Mouse (Mus musculus) kidney, adult 18-20 months (tissue): Measurements from ENCODE around the gene Cenpx.
"Not testable (repeated sequence)": the region's sequence is repeated elsewhere in the genome, so short reads cannot be mapped to it uniquely, and the experiment has no call there.

ENCODE experiments used
- DNase-seq: peaks from one replicate; pipeline ENCODE4 v3.0.0; 2021

Cenpx gene

GRCm38 (mm10) chr11:120713580-120714518, at the start of gene Cenpx, which contains the start of gene Lrrc45:
TSS of gene Cenpx (minus strand) at chr11:120713738.
TSS of gene Lrrc45 (plus strand) at chr11:120713925.
- peak; percentile 96 for DNase-seq

DNA sequence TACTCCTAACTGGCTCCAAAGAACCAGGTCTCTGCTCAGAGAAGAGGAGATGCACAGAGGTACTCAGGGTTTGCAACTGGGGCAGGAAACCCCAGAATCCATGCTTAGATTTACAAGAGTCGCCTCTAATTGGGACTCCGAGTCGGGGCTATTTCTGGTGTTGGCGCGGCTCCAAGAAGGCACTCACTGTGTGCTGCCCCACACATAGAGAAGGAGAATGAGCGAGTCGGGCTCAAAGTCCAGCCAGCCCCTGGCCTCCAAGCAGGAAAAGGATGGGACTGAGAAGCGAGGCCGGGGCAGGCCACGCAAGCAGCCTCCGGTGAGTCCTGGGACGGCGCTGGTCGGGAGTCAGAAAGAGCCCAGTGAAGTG, 49.1 kb upstream of the Cenpx start, which contains the start of gene Hmga1b:
Gene Hmga1b (plus strand): TSS at position 123 of the 370 bp plus-strand sequence.
- DNase-seq = not testable (repeated sequence)

- no peak for DNase-seq
Measured at GRCm38 (mm10) chr11:120761811-120762671, 48.5 kb upstream of the Cenpx start.

DNA sequence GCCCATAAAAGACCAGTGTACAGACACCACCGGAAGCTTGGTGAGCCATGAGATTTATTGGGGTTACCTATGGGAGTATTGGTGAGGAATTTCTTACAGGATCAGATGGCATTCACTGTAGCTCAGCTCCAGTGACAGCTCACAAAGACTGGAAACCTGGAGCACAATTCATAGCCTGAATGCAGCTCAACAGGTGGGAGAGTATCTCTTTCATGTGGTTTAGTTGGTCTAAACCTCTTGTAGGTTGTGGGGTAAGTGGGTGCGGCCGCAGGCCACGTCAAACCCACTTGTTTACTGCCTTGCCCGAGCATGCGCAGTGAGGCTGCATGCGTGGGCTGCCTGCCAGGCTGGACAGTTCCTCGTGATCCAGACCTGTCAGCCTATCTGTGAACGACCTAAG, 46.7 kb upstream of the Cenpx start:
- DNase-seq = no peak

DNA sequence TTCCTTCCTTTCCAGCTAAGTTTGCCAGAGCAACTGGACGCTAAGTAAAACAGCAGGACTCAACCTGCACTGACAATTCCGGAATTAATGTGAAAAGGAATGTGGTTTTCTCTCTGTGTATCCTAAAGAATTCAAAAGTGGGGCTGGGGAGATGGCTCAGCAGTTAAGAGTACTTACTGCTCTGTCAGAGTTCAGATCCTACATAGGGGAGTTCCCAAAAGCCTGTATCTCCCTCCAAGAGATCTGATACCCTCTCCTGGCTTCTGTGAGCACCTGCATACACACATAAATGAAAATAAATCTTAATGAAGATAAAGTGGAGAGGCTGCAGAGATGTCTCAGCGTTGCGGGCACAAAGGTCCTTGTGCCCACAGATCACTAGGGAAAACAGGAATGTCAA, 38.1 kb upstream of the Cenpx start:
- no peak for DNase-seq

- DNase-seq = peak; percentile 47
Measured at GRCm38 (mm10) chr11:120749430-120749829, 35.9 kb upstream of the Cenpx start.

DNA sequence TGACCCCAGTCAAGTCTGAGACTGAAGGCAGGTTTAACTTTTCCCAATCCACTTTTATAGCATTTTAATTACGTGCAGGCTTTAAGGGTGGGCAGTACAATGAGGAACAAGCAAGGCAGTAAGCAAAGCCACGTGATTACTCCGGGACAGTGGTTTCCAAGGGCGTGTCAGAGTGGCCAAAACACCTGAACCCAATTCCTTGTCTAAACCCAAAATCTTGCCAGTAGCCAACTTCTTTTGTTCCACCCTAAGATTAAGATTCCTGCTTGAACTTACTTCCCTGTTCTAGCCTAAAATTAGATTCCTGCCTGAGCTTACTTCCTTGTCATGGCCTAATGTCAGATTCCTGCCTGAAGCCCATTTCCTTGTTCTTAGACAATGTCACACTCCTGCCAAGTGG, 34.4 kb upstream of the Cenpx start:
- DNase-seq = no peak

DNA sequence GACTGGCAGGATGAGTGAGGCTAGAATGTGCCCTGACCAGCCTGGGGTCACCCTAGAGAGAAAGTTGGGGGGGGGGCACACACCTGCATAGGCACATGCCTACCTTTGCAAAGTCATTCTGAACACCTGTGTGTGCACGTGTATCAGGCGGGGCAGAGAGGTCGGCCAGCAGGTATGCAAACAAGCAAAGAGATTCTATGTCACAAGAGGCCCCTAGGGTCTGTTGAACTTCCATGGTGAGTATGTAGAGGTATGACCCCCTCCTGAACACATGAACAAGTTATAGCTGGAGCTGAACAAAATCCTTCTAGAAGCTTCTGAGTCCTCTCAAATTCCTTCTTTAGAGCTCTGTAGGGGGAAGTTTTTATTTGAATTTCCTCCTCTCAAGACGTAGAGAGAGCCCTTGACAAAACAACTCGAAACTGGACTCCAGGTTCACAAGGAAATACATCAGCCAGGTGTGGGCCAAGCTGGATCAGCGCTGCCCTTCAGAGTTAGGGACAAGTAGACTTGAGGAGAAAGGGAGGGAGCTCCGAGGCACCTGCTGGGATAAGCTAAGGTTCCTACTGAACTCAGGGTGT, 30.7 kb upstream of the Cenpx start:
- no peak for DNase-seq

DNA sequence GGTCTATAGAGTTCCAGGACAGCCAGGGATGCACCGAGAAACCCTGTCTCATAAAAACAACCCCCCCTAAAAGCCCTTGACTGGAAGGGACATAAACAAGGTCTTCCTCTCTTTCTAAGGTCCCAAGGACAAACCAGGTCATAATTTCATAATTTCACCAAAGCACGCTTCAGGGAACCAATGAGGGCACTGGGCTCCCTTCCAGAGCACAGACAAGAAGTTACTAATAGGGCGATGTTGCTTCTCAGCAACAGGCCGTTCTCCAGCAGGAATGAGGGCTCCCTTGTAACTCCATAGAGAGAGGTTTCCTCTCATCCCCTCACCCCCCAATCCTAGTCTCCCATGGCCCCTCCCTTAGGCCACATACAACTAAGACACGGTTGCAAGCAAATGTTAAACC, 27.4 kb upstream of the Cenpx start:
- DNase-seq = no peak

DNA sequence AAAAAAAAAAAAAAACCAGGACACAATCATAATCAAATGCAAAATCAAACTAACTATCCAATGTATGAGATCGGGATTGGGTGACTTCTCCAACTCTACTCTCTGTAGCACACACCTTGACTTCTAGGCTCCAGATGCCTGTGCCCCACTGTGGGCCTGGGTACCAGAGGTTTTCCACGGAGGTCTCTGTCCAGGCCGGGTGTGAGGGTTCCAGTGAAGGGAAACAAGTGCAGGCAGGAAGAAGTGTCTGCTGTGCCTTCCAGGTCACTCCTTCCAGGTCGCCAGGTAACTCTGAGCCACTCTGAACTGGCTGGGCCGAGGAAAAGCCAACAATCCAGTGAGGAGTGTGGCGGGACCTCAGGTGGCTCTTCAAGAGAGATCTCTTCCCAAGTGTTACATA, 22.9 kb upstream of the Cenpx start:
- DNase-seq = no peak

DNA sequence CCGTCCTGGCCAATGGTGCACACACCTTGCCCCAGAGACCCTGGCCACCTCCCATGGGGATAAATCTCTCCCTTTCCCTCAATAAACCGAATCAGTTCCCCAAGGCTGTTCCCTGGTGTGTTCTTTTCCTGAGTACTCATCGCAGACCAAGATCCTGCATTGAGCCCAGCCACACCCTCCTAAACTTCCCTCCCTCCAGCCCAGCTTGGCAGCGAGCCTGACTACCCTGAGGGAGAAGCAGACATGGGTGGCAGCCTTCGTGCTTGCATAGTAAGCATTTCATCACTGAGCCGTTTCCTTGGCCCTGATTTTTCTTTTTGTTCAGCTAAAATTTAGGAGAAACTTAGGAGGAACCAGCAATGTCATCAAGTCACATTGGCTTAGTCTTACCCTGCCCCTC, 20.0 kb upstream of the Cenpx start:
- DNase-seq = peak; percentile 62

DNA sequence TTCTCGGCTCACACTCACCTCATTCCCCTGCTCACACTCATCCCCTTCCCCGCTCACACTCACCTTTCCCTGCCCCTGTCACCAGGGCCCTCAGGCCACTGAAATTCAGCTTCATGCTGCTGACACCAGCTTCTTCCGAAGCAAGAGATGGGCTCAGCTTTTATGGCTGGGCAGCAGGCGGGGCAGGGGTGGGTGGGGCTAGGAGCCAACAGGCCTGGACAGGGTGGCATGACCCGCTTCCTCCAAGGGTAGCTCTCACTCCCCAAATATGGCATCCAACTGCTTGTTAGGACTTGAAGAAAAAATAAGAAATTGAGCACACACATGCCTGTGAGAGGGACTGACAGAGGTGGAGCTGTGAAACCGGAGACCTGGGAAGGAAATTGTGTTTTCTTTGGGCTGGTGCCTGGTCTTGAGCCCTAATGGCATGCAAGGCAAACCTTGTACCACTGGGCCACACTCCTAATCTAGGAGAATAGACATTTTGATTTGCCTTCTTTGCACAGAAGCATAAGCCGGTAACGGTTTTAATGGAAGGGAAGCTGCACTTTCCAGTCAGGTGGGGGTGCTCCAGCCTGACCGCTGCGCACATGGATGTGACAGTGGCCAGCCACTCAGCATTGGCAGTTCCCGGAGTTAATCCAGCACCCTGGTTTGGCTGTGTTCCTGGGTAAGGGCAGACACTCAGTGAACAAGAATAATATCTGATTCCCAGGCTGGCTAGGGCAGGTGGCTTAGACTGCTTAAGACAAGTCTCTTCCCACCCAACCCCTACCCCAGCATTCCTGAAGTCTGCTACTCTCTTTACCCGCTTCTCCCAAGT, 18.5 kb upstream of the Cenpx start, which contains the start of gene Cbr2:
Gene Cbr2 (minus strand): TSS at position 257 of the 823 bp plus-strand sequence.
- DNase-seq = no peak

GRCm38 (mm10) chr11:120731395-120731794, 17.9 kb upstream of the Cenpx start:
- DNase-seq = no peak

- no peak for DNase-seq
Measured at GRCm38 (mm10) chr11:120730331-120730870, 16.9 kb upstream of the Cenpx start.

DNA sequence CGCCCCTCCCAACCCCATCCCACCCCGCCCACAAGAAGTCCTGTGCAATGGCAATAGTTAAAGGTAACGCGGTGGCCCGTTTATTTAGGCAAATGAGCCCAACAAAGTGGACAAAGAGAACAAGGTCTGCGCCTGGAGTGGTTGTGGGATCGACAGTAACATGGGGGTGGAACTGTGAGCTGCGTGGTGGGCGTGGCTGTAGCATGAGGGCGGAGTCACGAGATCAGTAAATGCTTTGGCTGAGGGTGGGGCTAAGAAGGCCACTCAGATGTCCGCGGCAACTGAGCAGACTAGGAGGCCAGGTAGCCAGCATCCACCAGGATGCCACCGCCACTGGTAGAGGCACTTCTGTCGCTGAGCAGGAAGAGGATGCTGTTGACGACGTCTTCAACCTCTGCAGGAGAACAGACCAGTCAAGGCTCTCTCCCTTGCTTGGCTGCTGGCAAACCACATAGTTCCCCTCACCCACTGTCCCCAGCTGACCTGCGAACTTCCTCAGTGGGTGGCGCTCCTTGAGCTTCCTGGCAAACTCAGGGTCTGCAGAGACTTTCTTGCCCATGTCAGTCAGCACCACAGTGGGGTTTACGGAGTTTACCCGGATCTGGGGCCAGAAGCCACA, 16.0 kb upstream of the Cenpx start:
- peak; percentile 58 for DNase-seq

DNA sequence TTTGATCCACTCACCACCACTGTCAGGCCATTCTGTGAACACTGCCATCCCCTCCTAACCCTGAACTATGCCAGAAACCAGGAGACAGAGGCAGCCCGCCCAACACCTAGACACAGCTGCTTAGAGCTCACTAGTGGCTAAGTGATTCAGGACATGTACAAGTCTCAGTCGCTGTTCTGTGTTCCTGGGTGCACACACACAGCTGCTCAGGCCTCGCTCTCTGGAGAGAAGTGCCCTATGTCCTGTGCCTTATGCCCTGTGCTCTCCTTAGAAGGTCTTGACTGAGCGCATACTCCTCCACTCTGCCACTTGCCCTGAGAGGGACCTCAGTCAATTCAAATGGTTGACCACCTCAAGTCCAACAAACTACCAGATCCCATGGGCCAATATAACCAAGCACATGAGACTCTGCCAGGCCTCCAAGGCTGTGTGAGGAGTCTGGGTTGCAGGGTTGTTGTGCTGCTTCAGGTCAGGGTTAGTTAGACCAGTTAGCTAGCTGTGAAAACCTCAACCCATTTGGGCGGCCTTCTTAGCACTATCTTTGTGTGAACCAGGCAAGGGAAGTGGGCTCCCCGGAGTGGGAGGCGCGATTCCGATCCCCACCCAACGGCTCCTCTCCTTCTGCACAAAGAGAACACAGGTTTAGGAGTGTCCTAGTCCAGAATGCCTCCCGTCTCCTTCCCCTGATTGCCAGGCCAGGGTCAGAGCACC, 15.1 kb upstream of the Cenpx start:
- DNase-seq = no peak

- DNase-seq = no peak
Measured at GRCm38 (mm10) chr11:120727564-120727963, 14.0 kb upstream of the Cenpx start.

- peak; percentile 93 for DNase-seq
Measured at GRCm38 (mm10) chr11:120727169-120727527, 13.6 kb upstream of the Cenpx start, which contains the start of gene Dcxr. TSS of gene Dcxr (minus strand) at chr11:120727281.

- DNase-seq = no peak
Measured at GRCm38 (mm10) chr11:120726243-120727168, 13.0 kb upstream of the Cenpx start.

DNA sequence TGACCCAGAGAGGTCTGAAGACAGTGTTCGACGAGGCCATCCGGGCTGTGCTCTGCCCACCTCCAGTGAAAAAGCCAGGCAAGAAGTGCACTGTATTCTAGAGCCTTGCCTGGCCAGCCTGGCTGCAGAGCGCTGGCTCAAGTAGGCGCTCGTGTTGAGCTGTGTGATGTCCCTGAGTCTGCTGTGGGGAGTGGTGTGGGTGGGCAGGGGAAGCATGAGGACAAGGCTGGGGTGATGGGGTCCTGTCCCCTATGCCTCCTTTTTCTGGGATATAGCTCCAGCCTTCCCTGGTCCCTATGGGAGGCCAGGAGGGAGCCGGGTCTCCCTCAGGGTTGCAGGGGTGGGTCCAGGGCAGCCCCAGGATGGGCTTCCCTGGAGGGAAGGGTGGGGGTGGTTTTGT, 10.0 kb upstream of the Cenpx start:
- no peak for DNase-seq
